Mouse (Mus musculus): ENCODE results near the gene Hacd2. TPM values are rescaled to one million over a fixed set of nuclear protein-coding genes. Genes with fewer than 3 reads are reported as not detected.

Hacd2 gene
- polyA plus RNA-seq (2012; rRNA removed) = 60.1 and 94.1 TPM in 2 replicates

DNA sequence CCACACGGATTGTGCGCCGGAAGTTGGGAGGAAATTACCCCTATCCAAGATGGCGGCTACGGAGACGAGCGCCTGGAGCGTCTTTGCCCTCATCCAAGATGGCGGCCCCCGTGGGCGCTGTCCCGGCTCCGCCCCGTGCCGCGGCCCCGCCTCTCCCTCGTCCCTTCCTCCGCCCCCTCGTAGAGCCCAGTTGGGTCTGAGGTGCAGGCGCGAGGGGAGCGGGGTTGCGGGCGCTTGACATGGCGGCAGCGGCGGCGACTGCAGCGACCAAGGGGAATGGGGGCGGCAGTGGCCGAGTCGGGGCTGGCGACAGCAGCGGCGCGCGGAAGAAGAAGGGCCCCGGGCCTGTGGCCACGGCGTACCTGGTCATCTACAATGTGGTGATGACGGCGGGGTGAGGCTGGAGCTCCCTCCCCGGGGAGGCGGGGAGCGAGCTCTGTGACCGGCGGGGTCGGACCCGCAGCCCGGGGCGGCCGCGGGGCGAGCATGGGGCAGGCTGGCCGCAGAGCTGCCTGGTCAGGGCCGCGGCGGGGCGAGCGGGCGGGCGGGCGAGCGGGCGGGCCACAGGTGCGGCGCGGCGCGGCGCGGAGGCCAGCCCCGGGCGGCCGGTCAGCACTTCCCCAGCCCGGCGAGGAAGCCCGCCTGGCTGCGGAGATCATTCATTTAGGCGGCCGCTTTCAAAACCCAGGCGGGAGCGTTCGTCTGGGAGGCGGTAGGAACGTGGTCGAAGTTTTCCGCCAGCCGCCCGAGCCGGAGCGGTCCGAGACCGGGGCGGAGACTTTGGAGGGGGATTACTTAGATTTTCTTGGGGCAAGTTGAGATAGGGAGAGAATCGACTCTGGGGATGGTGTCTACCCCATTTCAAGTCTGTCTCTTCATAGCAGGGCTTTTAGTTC is at the start of gene Hacd2:
Gene Hacd2 (plus strand): TSS at position 187 of the 896 bp plus-strand sequence.
- H3K27ac ChIP-seq (ENCODE audit: control insufficient read depth, insufficient read depth, low read depth, low read length) = peak within 1 kb of the TSS; percentile 81
- H3K36me3 ChIP-seq (ENCODE audit: control insufficient read depth, insufficient read depth, low read length) = no peaks in the 10 kb centered on the region
- TF ChIP-seq CTCF (IDR thresholded peaks at IDR 0.05; ENCODE audit: control insufficient read depth, insufficient read depth, insufficient replicate concordance, low read depth, low read length) (no peak), POLR2A (IDR thresholded peaks at IDR 0.05; ENCODE audit: control insufficient read depth, low read depth, low read length) (peak; percentile 96)
- H3K4me1 ChIP-seq (ENCODE audit: control insufficient read depth, insufficient read depth, low read length) = no peaks in the 10 kb centered on the region
- peak within 1 kb of the TSS; percentile 95 for H3K4me3 ChIP-seq (ENCODE audit: control insufficient read depth, low read depth, low read length)
- no peaks in the 10 kb centered on the region for H3K27me3 ChIP-seq (ENCODE audit: control insufficient read depth, insufficient read depth, low read length)

DNA sequence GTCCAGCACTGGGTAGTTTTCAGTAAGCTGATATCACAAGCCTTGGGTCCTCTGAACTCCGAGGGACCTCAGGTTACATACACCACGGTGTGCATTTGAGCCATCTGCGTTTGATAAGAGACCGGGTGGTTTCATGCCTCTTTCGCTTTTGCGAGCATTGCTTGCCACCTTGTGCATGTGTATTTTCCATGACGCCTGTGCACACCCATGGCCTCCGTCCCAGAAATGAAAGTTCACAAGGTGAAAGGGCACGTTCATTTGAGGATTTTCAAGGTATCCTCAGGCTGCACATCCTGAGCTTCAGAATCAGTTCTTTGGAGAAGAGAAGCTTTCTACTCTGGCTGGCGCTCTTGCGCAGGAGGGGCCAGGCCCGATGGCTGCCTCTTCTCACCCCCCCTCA is 49.8 kb upstream of the Hacd2 start:
- no peak overlapping the region for H3K4me3 ChIP-seq (ENCODE audit: control insufficient read depth, low read depth, low read length)
- no peaks in the 10 kb centered on the region for H3K36me3 ChIP-seq (ENCODE audit: control insufficient read depth, insufficient read depth, low read length)
- TF ChIP-seq CTCF (IDR thresholded peaks at IDR 0.05; ENCODE audit: control insufficient read depth, insufficient read depth, insufficient replicate concordance, low read depth, low read length) = no peak
- no peak for TF ChIP-seq POLR2A (IDR thresholded peaks at IDR 0.05; ENCODE audit: control insufficient read depth, low read depth, low read length)
- no peaks in the 10 kb centered on the region; the same call in 1 of the 2 replicates for H3K4me1 ChIP-seq (ENCODE audit: control insufficient read depth, insufficient read depth, low read length)
- no peak overlapping the region for H3K27ac ChIP-seq (ENCODE audit: control insufficient read depth, insufficient read depth, low read depth, low read length)
- no peaks in the 10 kb centered on the region for H3K27me3 ChIP-seq (ENCODE audit: control insufficient read depth, insufficient read depth, low read length)

GRCm38 (mm10) chr16:34975544-34975943 is 46.7 kb upstream of the Hacd2 start:
- H3K36me3 ChIP-seq (ENCODE audit: control insufficient read depth, insufficient read depth, low read length) = no peaks in the 10 kb centered on the region
- no peaks in the 10 kb centered on the region; the same call in 1 of the 2 replicates for H3K4me1 ChIP-seq (ENCODE audit: control insufficient read depth, insufficient read depth, low read length)
- H3K4me3 ChIP-seq (ENCODE audit: control insufficient read depth, low read depth, low read length) = no peak overlapping the region
- H3K27me3 ChIP-seq (ENCODE audit: control insufficient read depth, insufficient read depth, low read length) = no peaks in the 10 kb centered on the region
- TF ChIP-seq POLR2A (IDR thresholded peaks at IDR 0.05; ENCODE audit: control insufficient read depth, low read depth, low read length) (no peak), CTCF (IDR thresholded peaks at IDR 0.05; ENCODE audit: control insufficient read depth, insufficient read depth, insufficient replicate concordance, low read depth, low read length) (no peak)
- no peak overlapping the region for H3K27ac ChIP-seq (ENCODE audit: control insufficient read depth, insufficient read depth, low read depth, low read length)

- TF ChIP-seq POLR2A (IDR thresholded peaks at IDR 0.05; ENCODE audit: control insufficient read depth, low read depth, low read length) (no peak), CTCF (IDR thresholded peaks at IDR 0.05; ENCODE audit: control insufficient read depth, insufficient read depth, insufficient replicate concordance, low read depth, low read length) (peak; percentile 55; the same call in 1 of the 2 replicates)
- Histone ChIP-seq H3K4me1 (ENCODE audit: control insufficient read depth, insufficient read depth, low read length) (no peaks in the 10 kb centered on the region; the same call in 1 of the 2 replicates), H3K4me3 (ENCODE audit: control insufficient read depth, low read depth, low read length) (no peak overlapping the region), H3K36me3 (ENCODE audit: control insufficient read depth, insufficient read depth, low read length) (no peaks in the 10 kb centered on the region), H3K27me3 (ENCODE audit: control insufficient read depth, insufficient read depth, low read length) (no peaks in the 10 kb centered on the region), H3K27ac (ENCODE audit: control insufficient read depth, insufficient read depth, low read depth, low read length) (no peak overlapping the region)
These were observed 45.6 kb upstream of the Hacd2 start for GRCm38 (mm10) chr16:34976630-34977029.

DNA sequence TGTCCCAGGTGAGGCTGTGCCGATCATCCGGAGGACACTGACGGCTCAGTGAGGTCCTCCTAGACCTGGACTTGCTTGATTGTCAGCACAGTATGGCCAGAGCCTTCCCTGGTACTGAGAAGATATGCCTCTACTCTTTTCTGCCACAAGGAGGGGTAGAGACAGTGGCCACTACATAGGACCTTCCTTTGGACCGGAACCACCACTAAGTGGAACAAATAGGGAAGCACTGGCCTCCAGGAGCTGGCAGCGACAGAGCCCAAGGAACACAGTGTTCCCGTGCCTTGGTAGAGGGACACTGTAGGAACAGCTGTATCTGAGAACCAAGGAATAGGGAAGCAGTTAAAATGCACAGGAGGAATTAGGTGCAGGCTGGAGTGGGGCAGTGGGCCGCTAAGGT is 44.2 kb upstream of the Hacd2 start:
- H3K27ac ChIP-seq (ENCODE audit: control insufficient read depth, insufficient read depth, low read depth, low read length) = no peak overlapping the region
- H3K27me3 ChIP-seq (ENCODE audit: control insufficient read depth, insufficient read depth, low read length) = no peaks in the 10 kb centered on the region
- no peak overlapping the region for H3K4me3 ChIP-seq (ENCODE audit: control insufficient read depth, low read depth, low read length)
- no peak for TF ChIP-seq CTCF (IDR thresholded peaks at IDR 0.05; ENCODE audit: control insufficient read depth, insufficient read depth, insufficient replicate concordance, low read depth, low read length)
- TF ChIP-seq POLR2A (IDR thresholded peaks at IDR 0.05; ENCODE audit: control insufficient read depth, low read depth, low read length) = no peak
- no peaks in the 10 kb centered on the region for H3K36me3 ChIP-seq (ENCODE audit: control insufficient read depth, insufficient read depth, low read length)
- H3K4me1 ChIP-seq (ENCODE audit: control insufficient read depth, insufficient read depth, low read length) = peaks cover 2% of the 10 kb centered on the region; the same call in 1 of the 2 replicates

DNA sequence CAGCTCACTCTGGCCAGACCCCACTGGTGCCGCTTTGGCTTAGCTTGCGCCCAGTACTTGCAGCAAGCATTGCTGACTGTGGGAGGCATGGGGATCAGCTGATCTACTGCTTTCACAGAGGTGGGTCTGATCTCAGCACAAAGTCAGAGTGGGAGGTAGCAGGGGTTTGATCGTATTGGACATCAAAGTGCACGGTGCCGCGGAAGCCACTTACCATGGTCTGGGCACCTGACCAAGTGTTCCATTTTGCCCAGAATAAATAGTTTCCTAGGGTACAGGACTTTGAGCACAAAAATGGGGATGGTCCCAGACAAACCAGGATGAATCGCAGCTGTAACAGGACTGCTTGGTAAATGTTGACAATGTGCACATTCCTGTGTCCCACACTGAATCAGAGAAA is 41.2 kb upstream of the Hacd2 start:
- no peaks in the 10 kb centered on the region for H3K36me3 ChIP-seq (ENCODE audit: control insufficient read depth, insufficient read depth, low read length)
- no peaks in the 10 kb centered on the region for H3K27me3 ChIP-seq (ENCODE audit: control insufficient read depth, insufficient read depth, low read length)
- H3K4me3 ChIP-seq (ENCODE audit: control insufficient read depth, low read depth, low read length) = no peak overlapping the region
- peaks cover 5% of the 10 kb centered on the region for H3K4me1 ChIP-seq (ENCODE audit: control insufficient read depth, insufficient read depth, low read length)
- TF ChIP-seq POLR2A (IDR thresholded peaks at IDR 0.05; ENCODE audit: control insufficient read depth, low read depth, low read length) (no peak), CTCF (IDR thresholded peaks at IDR 0.05; ENCODE audit: control insufficient read depth, insufficient read depth, insufficient replicate concordance, low read depth, low read length) (no peak)
- peak overlapping the region; percentile 14; the same call in 1 of the 2 replicates for H3K27ac ChIP-seq (ENCODE audit: control insufficient read depth, insufficient read depth, low read depth, low read length)

DNA sequence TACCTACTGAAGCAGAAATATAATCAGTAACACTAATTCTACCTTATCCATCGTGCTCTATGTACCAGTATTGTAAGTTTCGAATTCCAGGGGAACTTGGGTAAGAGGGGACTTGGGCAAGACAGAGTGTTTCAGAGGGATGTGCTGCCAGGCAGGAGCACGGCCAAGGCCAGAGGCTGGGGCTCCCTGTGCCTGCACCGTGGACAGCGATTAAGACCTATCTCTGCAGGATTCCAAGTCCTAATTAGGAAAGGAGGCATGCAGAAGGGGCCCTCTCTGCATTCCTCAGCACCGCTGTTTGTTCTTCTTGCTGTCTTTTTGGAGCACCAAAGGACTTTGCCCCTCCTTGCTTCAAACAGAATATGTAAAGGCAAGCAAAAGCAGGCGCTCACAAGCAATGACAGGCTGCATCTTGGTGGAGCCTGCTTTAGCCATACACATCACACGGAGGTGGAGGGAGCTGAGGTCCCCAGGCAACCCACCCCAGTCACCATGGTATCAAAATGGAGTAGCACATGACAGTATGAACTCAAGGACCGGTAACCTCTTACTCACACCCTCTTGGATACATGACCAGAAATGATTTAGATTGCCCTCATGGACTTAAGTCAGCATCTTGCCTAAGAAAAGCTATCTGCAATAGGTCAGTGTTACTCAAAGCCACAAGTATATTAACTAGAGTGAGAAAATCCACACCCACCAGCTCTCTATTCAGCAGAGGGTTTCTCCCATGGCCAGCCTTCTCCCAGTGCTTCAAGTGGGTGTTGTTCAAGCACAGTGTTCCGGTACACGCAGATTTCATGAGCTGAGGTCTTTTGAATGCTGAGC is 37.8 kb upstream of the Hacd2 start:
- TF ChIP-seq CTCF (IDR thresholded peaks at IDR 0.05; ENCODE audit: control insufficient read depth, insufficient read depth, insufficient replicate concordance, low read depth, low read length) (no peak), POLR2A (IDR thresholded peaks at IDR 0.05; ENCODE audit: control insufficient read depth, low read depth, low read length) (no peak)
- Histone ChIP-seq H3K36me3 (ENCODE audit: control insufficient read depth, insufficient read depth, low read length) (no peaks in the 10 kb centered on the region), H3K27ac (ENCODE audit: control insufficient read depth, insufficient read depth, low read depth, low read length) (peak overlapping the region; percentile 62), H3K4me1 (ENCODE audit: control insufficient read depth, insufficient read depth, low read length) (peaks cover 5% of the 10 kb centered on the region), H3K27me3 (ENCODE audit: control insufficient read depth, insufficient read depth, low read length) (no peaks in the 10 kb centered on the region), H3K4me3 (ENCODE audit: control insufficient read depth, low read depth, low read length) (no peak overlapping the region)

All from testis, adult 2 months (tissue).